Mouse (Mus musculus) midbrain, embryonic 14.5 days (tissue): ENCODE data around the gene Snx29. TPM values are rescaled to one million over a fixed set of nuclear protein-coding genes. Genes with fewer than 3 reads are reported as not detected.

ENCODE experiments used
- ATAC-seq: fragments of 200-750 bp; cut with Nextera tagmentation; 2 replicates; pipeline ENCODE4 v1.8.0; 2017; ENCODE audit warnings: moderate number of reproducible peaks, moderate library complexity; ENCODE audit not compliant: low FRiP score, low TSS enrichment
- DNase-seq: peaks from one replicate; pipeline ENCODE4 v3.0.0-alpha.2; 2015
- H3K27ac ChIP-seq: fragments of 300-500 bp; sonication (generic); replicated peaks from 2 replicates; pipeline ENCODE4 v1.5.1; 2014; ENCODE audit warnings: mild to moderate bottlenecking, low read depth, low read length, moderate library complexity
- H3K27me3 ChIP-seq: fragments of 300-500 bp; sonication (generic); 2 replicates; pipeline ENCODE4 v1.6.1; 2014; ENCODE audit warnings: low read length, control low read depth, mixed read lengths; ENCODE audit not compliant: control insufficient read depth, insufficient read depth
- H3K36me3 ChIP-seq: fragments of 300-500 bp; sonication (generic); 2 replicates; pipeline ENCODE4 v1.6.1; 2014; ENCODE audit warnings: low read length, control low read depth; ENCODE audit not compliant: control insufficient read depth, insufficient read depth
- H3K4me1 ChIP-seq: fragments of 300-500 bp; sonication (generic); 2 replicates; pipeline ENCODE4 v1.6.1; 2014; ENCODE audit warnings: mild to moderate bottlenecking, antibody characterized with exemption, low read length, control low read depth; ENCODE audit not compliant: control insufficient read depth, insufficient read depth
- H3K4me2 ChIP-seq: fragments of 300-500 bp; sonication (generic); 2 replicates; pipeline ENCODE4 v1.6.1; 2014; ENCODE audit warnings: mild to moderate bottlenecking, low read length, moderate library complexity
- H3K4me3 ChIP-seq: fragments of 300-500 bp; sonication (generic); replicated peaks from 2 replicates; pipeline ENCODE4 v1.5.1; 2014; ENCODE audit warnings: low read depth, low read length
- H3K9ac ChIP-seq: fragments of 300-500 bp; sonication (generic); replicated peaks from 2 replicates; pipeline ENCODE4 v1.6.1; 2014; ENCODE audit warnings: mild to moderate bottlenecking, low read length, moderate library complexity
- H3K9me3 ChIP-seq: fragments of 300-500 bp; sonication (generic); 2 replicates; pipeline ENCODE4 v1.6.1; 2016; ENCODE audit warnings: low read length, control low read depth, mixed read lengths; ENCODE audit not compliant: control insufficient read depth
- WGBS: fragments of 180-500 bp; shearing (Covaris S2); extraction: QIAGEN DNeasy Blood & Tissue Kit; methylation state at CpG from one replicate; pipeline ENCODE4 v1.1.7; 2014; 5-methylcytosine and 5-hydroxymethylcytosine counted together
- polyA plus RNA-seq: library from polyadenylated mRNA; unstranded; fragments of >200 nt; fragmentation: Nextera tagmentation; extraction: Ambion mirVana; gene quantifications from 2 replicates; pipeline ENCODE4 v1.2.1, GENCODE M21; 2014

Snx29 gene
- polyA plus RNA-seq, 1 experiment from 2014 or later, result 16.1 TPM

DNA sequence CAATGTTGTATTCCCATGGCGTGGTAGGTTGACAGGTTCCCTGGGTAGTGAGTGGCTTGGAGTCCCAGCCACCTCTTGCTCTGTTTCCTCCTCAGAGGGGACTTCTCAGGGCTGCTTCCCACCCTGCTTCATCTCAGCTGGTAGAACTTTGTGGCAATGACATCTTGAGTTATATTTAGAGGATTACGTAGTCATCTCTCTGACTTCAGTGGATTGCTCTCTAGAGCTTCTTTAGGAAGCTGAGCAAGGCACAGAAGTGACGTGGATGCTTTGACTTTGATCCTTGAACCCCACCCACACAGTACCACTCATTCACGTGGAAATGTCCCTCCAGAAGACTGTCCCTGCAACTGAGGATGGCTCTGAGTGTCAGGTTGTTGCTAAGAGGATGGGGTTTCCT, 156.9 kb downstream of the Snx29 start:
- no peak for ATAC-seq
- Histone ChIP-seq H3K36me3 (peaks cover 4% of the 10 kb centered on the region), H3K9me3 (no peaks in the 10 kb centered on the region), H3K4me1 (no peaks in the 10 kb centered on the region), H3K27me3 (no peaks in the 10 kb centered on the region), H3K9ac (no peak overlapping the region), H3K4me3 (no peak overlapping the region), H3K4me2 (no peak overlapping the region), H3K27ac (no peak overlapping the region)
- 85% methylated on average over 4 of the region's 4 CpGs for WGBS
- no peak for DNase-seq

DNA sequence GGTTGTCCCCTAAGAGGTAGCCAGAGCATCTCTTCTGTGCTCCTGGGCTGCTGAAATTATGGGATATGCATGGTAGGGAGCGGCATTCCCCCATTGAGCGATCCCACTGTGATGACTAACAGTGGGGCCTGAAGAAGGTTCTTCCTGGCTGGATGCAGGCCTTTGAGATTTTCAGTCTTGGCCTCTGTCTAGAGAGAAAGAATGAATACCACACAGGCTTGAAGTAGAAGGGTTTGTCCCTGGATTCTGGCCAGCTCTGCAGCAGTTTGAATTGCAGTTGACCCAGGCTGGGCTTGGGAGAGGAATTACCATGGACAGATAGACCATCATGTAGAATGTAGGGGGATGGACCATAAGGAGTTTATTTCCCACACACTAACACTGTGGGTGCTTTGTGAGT, 159.5 kb downstream of the Snx29 start:
- Histone ChIP-seq H3K27ac (no peak overlapping the region), H3K36me3 (no peaks in the 10 kb centered on the region), H3K9me3 (no peaks in the 10 kb centered on the region), H3K27me3 (no peaks in the 10 kb centered on the region), H3K4me3 (no peak overlapping the region), H3K4me1 (no peaks in the 10 kb centered on the region), H3K9ac (no peak overlapping the region), H3K4me2 (no peak overlapping the region)
- 94% methylated on average over 2 of the region's 2 CpGs for WGBS
- ATAC-seq (no peak), DNase-seq (no peak)

DNA sequence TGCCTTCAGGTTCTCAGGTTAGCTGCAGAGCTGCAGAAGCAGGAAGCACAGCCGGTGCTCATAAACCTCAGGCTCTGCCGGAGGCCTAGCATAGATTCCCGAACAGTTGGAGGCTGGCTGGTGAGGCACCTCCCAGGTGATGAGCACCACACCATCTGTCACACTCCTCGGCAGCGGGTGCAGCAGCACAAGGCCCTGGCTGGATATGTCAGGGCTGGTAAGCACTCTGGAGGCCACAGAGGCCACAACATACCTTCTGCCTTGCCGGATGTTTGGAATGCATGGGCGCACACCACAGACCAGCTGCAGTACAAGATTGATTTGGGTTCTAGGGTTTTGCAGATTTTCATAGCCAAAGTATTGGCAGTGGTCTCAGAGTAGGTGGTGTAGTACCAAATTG, 172.2 kb downstream of the Snx29 start:
- Histone ChIP-seq H3K27me3 (no peaks in the 10 kb centered on the region), H3K4me2 (no peak overlapping the region), H3K27ac (no peak overlapping the region), H3K4me3 (no peak overlapping the region), H3K9ac (no peak overlapping the region), H3K4me1 (peaks cover 9% of the 10 kb centered on the region; the same call in 1 of the 2 replicates), H3K36me3 (no peaks in the 10 kb centered on the region), H3K9me3 (no peaks in the 10 kb centered on the region)
- ATAC-seq, result no peak
- WGBS, result 87% methylated on average over 7 of the region's 7 CpGs
- no peak for DNase-seq

DNA sequence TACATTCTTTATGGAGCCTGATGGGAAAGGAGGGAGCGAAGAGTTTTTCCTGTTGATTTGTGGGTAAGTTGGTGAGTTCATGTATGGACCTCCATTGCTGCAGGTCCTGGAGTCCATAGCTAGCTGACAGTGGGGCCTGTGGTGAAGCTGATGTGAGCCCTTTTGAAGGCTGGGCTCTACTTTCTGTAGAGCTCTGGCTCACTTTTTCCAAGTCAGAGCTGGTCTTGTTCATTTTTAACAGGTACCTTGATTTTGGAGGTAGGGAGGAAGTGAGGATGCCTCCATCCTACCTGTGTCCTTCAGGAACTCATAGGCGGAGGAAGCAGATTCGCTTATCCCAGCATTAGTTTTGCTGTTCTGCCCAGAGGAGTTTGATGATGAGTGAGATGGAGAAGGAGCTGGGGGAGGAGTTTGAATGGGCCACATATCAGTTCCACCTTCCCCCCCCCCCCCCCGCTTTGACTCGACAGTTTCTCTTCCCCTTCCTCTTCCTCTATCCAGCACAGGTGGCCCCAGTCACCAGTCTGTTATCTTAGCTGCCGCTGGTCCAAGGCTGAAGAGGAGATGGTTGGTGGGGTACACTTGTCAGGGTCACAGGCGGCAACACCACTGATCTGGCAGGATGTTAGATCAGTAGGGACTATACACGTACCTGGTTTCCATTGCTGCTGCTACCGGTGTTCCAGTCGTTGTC, 173.4 kb downstream of the Snx29 start:
- peaks cover 9% of the 10 kb centered on the region; the same call in 1 of the 2 replicates for H3K4me1 ChIP-seq
- H3K9ac ChIP-seq, result no peak overlapping the region
- H3K9me3 ChIP-seq, result no peaks in the 10 kb centered on the region
- H3K27me3 ChIP-seq, result no peaks in the 10 kb centered on the region
- no peak overlapping the region for H3K4me3 ChIP-seq
- no peaks in the 10 kb centered on the region for H3K36me3 ChIP-seq
- peak overlapping the region; percentile 64 for H3K27ac ChIP-seq
- 77% methylated on average over 10 of the region's 10 CpGs for WGBS
- H3K4me2 ChIP-seq, result no peak overlapping the region
- ATAC-seq (no peak), DNase-seq (no peak)

DNA sequence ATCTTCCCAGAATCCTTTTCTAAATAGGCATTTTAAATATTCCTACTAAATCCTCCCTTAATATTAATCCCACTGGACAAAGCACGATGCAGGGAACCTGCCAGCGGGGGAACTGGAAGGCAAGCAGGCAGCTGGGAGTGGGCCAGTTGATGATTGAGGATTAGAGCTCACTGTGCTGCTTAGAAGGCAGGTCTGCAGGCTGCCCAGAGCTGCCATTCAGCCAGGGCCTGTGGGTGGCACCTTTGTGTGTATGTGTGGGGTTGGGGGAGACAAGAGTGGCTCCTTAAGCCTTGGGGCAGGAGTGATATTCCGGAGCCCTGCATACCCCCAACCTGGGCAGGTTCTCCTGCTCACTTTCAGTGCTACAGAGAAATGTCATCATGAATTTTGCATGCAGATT, 174.0 kb downstream of the Snx29 start:
- Histone ChIP-seq H3K4me1 (peaks cover 9% of the 10 kb centered on the region; the same call in 1 of the 2 replicates), H3K4me3 (no peak overlapping the region), H3K27me3 (no peaks in the 10 kb centered on the region), H3K36me3 (no peaks in the 10 kb centered on the region), H3K9me3 (no peaks in the 10 kb centered on the region), H3K9ac (no peak overlapping the region), H3K27ac (peak overlapping the region; percentile 64; the same call in 1 of the 2 replicates), H3K4me2 (no peak overlapping the region)
- 35% methylated on average over 3 of the region's 3 CpGs for WGBS
- DNase-seq (peak; percentile 65), ATAC-seq (peak; percentile 57; the same call in 1 of the 2 replicates)

DNA sequence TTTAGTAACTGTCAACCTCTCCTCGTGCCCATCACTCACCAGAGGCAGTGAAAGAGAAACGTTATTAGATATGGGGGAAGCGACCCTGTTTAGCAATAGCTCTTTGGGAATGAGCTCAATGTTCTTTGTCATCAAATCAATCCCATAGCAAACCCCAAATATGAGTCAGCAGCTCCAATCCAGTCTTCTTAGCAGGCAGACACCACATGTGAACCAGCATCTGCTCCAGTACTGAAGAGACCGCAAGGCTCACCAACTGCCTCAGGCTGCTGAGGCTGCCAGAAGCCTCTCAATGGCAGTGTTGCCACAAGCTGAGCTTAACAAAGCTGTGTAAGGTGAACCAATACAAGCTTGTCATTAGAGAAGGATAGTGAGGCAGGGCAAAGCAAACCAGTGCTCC, 177.4 kb downstream of the Snx29 start:
- H3K27me3 ChIP-seq, result no peaks in the 10 kb centered on the region
- H3K4me2 ChIP-seq, result no peak overlapping the region
- DNase-seq, result no peak
- H3K9me3 ChIP-seq, result no peaks in the 10 kb centered on the region
- no peaks in the 10 kb centered on the region for H3K36me3 ChIP-seq
- 77% methylated on average over 4 of the region's 4 CpGs for WGBS
- no peak overlapping the region for H3K9ac ChIP-seq
- peaks cover 9% of the 10 kb centered on the region; the same call in 1 of the 2 replicates for H3K4me1 ChIP-seq
- no peak overlapping the region for H3K27ac ChIP-seq
- H3K4me3 ChIP-seq, result no peak overlapping the region
- no peak for ATAC-seq

DNA sequence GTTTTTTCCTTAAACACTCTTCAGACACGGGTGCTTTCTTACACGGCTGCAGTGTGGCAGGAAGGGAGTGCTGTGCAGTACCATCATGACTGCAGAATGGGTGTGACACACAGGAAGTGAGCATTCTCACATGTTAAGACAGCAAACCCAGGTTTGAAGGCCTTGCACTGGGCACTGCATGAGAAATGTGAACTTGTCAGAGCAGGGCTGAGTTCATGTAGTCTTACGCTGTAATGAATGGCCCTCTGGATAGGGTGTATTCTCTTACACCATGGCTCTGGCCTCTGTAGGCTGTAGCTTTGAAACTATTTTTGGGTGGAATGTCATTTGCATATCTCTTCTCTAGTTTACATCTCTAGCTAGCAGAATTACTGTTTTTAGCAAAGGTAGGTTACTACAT, 178.4 kb downstream of the Snx29 start:
- no peaks in the 10 kb centered on the region for H3K36me3 ChIP-seq
- H3K27me3 ChIP-seq, result no peaks in the 10 kb centered on the region
- no peak overlapping the region for H3K4me3 ChIP-seq
- H3K27ac ChIP-seq, result no peak overlapping the region
- H3K9ac ChIP-seq, result no peak overlapping the region
- no peak for DNase-seq
- no peaks in the 10 kb centered on the region for H3K9me3 ChIP-seq
- 95% methylated on average over 3 of the region's 3 CpGs for WGBS
- H3K4me2 ChIP-seq, result no peak overlapping the region
- ATAC-seq, result no peak
- peaks cover 7% of the 10 kb centered on the region; the same call in 1 of the 2 replicates for H3K4me1 ChIP-seq

DNA sequence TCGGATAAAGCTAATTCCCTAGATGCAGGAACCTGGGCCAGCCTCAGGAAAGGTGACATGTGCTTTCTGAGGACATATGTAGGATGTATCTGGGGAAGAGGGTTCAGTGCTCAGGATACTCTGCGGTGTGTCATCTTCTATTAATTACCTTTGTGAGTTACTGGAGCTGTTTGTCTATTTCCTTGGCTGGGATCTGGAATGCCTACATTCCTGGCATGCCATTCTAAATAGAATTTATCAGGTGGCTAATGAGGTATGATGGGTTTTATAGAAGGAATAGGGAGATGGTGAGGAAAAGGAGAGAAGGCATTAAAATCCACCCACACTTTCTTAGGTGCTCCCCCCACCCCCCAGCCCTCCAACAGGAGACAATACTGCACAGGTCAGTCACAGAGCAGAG, 178.9 kb downstream of the Snx29 start:
- whole genome bisulfite sequencing, result 85% methylated on average over 2 of the region's 2 CpGs
- Histone ChIP-seq H3K27ac (no peak overlapping the region), H3K4me2 (no peak overlapping the region), H3K4me3 (no peak overlapping the region), H3K9ac (no peak overlapping the region), H3K9me3 (no peaks in the 10 kb centered on the region), H3K4me1 (peaks cover 2% of the 10 kb centered on the region; the same call in 1 of the 2 replicates), H3K36me3 (no peaks in the 10 kb centered on the region), H3K27me3 (no peaks in the 10 kb centered on the region)
- no peak for DNase-seq
- ATAC-seq, result no peak
